Mouse (Mus musculus) frontal cortex, postnatal 14 days (tissue): ENCODE results near the gene Mios.

Experiments used
- DNase-seq, 2 experiments: peaks; one replicate each; pipeline ENCODE4 v3.0.0; 2022; ENCODE audit warnings: low spot score in 2 of 2

Mios gene

DNA sequence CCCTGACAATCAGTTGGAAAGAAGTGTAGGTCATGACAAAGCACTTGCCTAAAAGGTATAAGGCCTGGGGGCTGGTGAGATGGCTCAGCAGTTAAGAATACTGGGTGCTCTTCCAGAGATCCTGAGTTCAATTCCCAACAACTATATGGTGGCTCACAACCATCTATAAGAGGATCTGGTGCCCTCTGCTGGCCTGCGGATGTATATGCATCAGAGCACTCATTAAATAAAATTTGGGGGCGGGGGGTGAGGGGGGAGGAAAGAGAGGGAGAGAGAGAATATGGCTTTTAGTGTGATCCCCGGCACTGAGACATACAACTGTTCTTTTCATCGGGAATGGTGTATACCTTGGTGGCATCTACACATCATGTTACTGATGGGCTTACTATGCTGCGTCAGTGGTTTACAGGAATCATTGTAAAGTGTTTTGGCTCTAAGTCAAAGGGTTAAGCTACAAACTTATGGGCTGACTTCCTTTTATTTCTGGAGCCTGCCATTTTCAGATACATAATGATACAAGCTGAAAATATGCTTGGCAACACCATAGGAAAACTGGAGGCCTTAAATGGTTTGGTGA lies 69.5 kb downstream of the Mios start:
- DNase-seq, result no peak

DNA sequence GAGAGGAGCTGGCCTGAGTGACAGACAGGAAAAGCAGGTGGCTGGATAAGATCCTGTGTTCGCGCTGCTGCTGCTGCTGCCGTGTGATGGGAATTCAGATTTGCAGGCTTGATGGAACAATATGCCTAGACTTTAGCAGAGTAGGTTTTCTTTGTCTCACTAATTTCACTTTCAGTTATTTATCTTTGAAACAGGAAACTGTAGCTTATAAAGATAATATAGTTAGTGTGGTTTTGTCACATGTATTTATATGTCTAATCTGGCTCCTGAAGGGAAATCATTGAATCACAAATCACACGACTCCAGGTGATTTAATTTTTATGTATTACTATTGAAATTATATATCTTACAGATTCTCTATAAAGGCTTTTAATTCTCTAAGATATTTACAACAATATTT lies 74.2 kb downstream of the Mios start:
- DNase-seq, result no peak

DNA sequence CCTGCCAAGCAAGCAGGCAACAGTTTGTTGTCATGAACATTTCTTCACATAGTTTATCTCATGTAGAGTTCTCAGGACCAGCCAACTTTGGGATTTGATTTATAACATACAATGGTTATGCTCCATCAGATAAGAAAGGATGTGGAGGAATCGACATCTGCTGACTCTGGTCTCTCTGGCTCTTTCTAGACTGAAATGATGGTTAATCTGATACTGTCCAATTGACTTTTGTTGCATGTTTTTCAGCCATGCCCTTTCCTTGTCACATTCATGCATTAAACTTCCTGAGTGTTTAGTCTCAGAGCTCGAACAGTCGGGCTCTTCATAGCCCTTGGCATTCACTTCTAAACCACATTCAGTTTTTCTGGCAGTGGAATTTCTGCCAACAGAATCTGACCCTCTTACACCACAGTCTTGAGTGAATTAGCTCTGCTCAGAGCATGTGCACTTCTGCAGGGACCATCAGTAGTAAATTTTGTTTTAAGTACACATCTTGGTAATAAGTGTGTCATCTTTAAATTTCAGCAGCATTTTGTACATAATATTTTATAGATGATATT lies 76.5 kb downstream of the Mios start:
- DNase-seq, result no peak
